7 mouse cellular contexts compared by ENCODE assay signal in the genomic region with DNA sequence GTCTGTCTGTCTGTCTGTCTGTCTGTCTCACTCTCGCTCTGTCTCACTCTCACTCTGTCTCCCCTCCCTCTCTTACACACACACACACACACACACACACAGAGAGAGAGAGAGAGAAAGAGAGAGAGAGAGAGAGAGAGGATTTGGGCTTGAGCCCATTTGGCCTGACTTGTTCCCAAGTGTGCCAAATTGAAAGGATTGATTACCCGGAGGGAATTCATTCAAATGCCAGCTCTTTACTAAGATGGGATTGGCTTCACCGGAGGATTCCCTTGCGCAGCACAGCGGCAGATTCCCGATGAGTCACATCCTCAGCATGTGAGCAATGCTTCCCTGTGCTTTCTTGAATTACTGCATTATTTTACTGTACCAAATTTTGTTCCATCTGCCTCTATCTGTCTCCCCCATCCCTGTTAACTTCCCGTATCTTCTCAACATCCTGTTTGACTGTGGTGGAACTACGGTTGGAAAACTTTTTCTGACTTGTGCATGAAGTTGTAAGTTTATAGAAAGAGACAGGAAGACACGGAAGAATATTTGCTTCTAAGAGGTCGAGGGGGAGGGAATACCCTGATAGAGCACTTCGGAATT.
A peak's percentile ranks its signal among the peaks of the same experiment; 100 is the strongest.
DNase-seq lines count a peak whose midpoint lies in the region; ATAC-seq lines count a peak whose summit lies in the region.

No protein-coding gene starts in this region.

- no peak overlapping the region for H3K27ac ChIP-seq in hindbrain, embryonic 16.5 days (ENCODE audit: low read depth, low read length)
- H3K27ac ChIP-seq in hindbrain, embryonic 12.5 days: no peak overlapping the region

- WGBS in hindbrain, embryonic 16.5 days: 44% methylated on average over 11 of the region's 11 CpGs
- 70% methylated on average over 11 of the region's 11 CpGs for WGBS in hindbrain, embryonic 12.5 days

- no peak overlapping the region for H3K9ac ChIP-seq in hindbrain, embryonic 16.5 days (ENCODE audit: low read depth, low read length)
- no peak overlapping the region for H3K9ac ChIP-seq in hindbrain, embryonic 12.5 days

- 0 out of 2 replicates have a peak overlapping the region, but pooled peaks have one; percentile 11 for H3K4me2 ChIP-seq in hindbrain, embryonic 16.5 days (ENCODE audit: low read length)
- no peak overlapping the region for H3K4me2 ChIP-seq in hindbrain, embryonic 12.5 days (replicated peaks)

- no peaks in the 10 kb centered on the region; the same call in 1 of the 2 replicates for H3K4me1 ChIP-seq in hindbrain, embryonic 16.5 days (ENCODE audit: control insufficient read depth, insufficient read depth, low read depth, low read length)
- peaks cover 7% of the 10 kb centered on the region for H3K4me1 ChIP-seq in hindbrain, embryonic 12.5 days

- no peak overlapping the region for H3K4me3 ChIP-seq in hindbrain, embryonic 16.5 days (ENCODE audit: low read length)
- no peak overlapping the region for H3K4me3 ChIP-seq in hindbrain, embryonic 12.5 days

- peak; percentile 75 for ATAC-seq in hindbrain, embryonic 16.5 days
- no peak for ATAC-seq in hindbrain, embryonic 12.5 days (ENCODE audit: low FRiP score)
- ATAC-seq in erythroblast, adult 5-6 weeks (replicated peaks; ENCODE audit: low FRiP score, poor library complexity, severe bottlenecking): no peak

- peak; percentile 16 for DNase-seq in R1 (ENCODE audit: low read depth, low spot score)
- DNase-seq in cerebellum, adult 9-11 months: peak; percentile 22
- peak; percentile 43 to 53 for DNase-seq in layer of hippocampus, postnatal 36 days
- DNase-seq in kidney, postnatal 4 days: no peak

- no peaks in the 10 kb centered on the region for H3K27me3 ChIP-seq in hindbrain, embryonic 16.5 days (replicated peaks; ENCODE audit: control insufficient read depth, insufficient read depth, low read length)
- H3K27me3 ChIP-seq in hindbrain, embryonic 12.5 days: no peaks in the 10 kb centered on the region

- no peaks in the 10 kb centered on the region for H3K36me3 ChIP-seq in hindbrain, embryonic 16.5 days (ENCODE audit: control insufficient read depth, insufficient read depth, low read length)
- peaks cover 15% of the 10 kb centered on the region for H3K36me3 ChIP-seq in hindbrain, embryonic 12.5 days

- H3K9me3 ChIP-seq in hindbrain, embryonic 16.5 days (ENCODE audit: control insufficient read depth, low read length): no peaks in the 10 kb centered on the region
- no peaks in the 10 kb centered on the region; the same call in 1 of the 2 replicates for H3K9me3 ChIP-seq in hindbrain, embryonic 12.5 days (replicated peaks)

Comparison
In these comparisons a context has a peak if more than half of its experiments do, and no peak if none do; other contexts are left out.
1. DNase-seq: peak in R1 (single experiment), cerebellum, adult 9-11 months (single experiment) and layer of hippocampus, postnatal 36 days (2 of 2); none in kidney, postnatal 4 days (0 of 2).